Mouse (Mus musculus): Measurements from ENCODE around the gene Tra2b.
"Not testable (repeated sequence)": the region's sequence is repeated elsewhere in the genome, so short reads cannot be mapped to it uniquely, and the experiment has no call there.

Tra2b gene

DNA sequence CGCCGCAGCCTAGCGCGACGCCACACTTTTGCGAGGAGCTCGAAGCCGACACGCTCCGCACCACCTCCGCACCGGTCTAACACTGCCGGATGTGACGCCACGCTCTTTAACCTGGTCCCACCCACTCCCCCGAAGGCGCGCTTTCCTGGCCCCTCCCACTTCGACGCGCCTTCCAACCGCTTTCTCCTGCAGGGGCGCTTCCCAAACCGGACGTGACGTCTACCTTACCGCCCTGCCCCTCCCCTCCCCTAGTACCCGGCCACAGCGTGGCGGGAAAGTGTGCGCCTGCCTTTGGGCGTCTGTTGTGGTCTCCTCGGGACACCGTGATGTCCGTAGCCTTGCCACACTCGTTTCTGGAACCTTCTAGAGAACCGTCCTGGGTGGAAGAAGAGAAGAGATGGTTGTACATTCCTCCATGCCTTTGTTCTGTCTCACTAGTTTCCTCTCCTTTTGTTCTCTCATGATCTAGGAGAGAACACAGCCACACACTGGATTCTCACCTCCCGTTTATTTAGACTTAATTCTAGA is at the start of gene Tra2b:
TSS of gene Tra2b (minus strand) at position 157 of the 528 bp plus-strand sequence.
- peak; percentile 97 to 98 for DNase-seq

DNA sequence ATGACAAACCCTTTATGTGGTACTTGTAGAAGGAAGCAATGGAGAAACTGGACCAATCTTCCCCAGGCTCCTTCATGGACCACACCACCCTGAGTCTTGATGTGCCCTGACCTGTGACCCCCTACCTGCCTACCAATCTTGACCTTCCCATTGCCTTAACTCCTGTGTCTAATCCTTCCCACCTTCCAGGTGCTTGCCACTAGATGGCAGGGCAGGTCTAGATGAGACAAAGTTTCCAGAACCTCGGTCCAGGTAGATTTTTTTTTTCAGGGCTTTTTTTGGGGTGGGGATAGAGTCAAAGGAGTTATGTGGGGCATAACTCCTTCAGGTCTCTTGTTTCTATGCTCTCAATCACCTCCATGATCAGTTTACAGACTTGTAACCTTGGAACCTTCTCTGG is 44.8 kb upstream of the Tra2b start:
- peak; percentile 33 to 69 for DNase-seq

DNA sequence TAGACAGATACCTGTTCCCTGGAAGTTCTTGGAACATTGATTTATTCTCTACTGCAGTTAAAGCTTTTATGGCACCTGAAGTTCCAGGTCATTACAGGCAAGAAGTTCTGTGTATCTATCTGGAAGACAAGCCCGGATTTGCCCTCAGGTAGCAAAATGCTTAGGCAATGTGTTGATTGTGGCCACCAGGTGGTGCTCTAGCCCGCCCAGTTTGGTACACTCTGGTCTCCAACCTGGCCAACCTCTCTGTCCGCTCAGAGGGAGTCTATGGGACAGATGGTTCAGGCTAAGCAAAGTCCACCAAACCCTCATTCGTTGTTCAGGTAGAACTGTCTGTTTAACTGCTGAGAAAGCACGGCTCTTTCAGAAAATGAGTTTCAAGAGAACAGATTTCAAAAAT is 36.8 kb upstream of the Tra2b start:
- peak; percentile 88 to 93 for DNase-seq

DNA sequence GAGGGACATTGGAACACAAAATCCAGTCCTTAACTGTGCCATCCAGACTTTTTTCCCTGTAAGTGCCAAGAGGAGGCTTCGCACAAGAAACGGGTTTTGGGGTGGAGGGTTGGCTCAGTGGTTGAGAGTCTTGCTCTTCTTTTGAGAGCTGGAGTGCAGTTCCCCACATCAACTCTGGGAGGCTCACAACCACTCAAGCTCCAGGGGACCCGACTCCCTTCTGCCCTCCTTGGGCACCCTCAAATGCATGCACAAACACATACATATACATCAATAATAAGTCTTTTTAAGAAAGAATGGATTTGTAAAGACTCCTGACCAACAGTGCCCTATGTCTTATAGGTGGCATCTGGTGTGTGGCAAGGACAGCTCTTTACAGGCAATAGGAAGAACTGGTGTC is 35.6 kb upstream of the Tra2b start:
- DNase-seq = no peak

DNA sequence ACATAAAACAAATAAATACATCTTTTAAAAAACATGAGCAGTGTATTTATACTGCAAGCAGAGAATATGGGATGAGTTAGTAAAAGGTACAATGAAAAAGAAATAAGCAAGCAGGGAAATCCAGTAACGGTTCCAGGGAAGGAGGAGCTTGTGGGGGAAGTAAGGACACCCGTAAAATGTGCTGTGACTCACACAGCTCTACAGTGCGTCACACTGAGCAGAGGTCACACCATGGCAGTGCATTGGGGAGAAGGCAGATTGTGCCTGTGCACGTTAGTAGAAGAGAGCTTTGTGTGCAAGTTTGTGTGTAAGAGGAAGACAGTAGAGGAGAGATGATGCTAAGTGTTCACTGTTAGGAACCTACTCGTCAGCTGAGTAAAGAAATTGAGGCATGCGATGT is 31.1 kb upstream of the Tra2b start:
- DNase-seq = no peak

DNA sequence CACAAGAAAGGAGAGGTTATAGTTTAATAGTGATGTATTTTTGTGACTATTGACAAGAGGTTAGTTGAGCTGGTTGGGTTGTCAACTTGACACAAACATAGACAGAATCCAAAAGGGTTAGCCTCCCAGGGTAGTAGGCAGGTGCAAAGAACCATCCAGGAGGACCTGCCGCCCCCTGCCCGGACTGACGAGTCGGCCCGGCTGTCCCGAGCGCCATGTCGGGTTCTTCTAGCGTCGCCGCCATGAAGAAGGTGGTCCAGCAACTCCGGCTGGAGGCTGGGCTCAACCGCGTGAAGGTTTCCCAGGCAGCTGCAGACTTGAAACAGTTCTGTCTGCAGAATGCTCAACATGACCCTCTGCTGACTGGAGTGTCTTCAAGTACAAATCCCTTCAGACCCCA is 29.0 kb upstream of the Tra2b start:
- DNase-seq = not testable (repeated sequence)

DNA sequence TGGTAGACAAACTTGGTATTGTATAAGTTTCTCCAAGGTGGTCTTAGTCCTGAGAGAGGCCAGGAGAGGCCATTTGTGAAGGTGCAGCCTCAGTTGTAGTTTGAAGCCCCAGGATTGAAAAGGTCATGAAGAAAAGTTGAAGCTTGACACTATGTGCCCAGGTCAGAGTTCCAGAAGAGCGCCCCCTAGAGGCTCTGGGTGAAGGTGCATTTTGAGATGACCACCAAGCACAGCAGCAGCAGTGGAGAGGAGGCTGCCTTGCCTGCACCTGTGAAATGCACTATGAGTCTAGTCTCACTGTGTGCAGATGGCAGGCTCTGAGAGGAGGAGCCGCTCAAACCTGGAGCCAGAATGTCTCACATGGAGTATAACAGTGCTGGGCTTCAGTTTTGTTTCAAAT is 27.8 kb upstream of the Tra2b start:
- no peak for DNase-seq

DNA sequence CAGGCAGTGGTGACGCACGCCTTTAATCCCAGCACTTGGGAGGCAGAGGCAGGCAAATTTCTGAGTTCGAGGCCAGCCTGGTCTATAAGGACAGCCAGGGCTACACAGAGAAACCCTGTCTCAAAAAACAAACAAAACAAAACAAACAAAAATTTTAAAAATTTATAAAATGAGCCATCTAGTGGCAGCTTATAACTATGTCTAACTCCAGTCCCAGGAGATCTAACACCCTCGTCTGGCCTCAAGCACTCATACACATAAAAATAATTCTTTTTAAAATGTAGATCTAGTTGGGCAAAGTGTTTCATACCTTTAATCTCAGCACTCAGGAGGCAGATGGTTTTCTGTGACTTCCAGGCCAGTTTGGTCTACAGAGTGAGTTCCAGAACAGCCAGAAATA is 26.6 kb upstream of the Tra2b start:
- no peak for DNase-seq

DNA sequence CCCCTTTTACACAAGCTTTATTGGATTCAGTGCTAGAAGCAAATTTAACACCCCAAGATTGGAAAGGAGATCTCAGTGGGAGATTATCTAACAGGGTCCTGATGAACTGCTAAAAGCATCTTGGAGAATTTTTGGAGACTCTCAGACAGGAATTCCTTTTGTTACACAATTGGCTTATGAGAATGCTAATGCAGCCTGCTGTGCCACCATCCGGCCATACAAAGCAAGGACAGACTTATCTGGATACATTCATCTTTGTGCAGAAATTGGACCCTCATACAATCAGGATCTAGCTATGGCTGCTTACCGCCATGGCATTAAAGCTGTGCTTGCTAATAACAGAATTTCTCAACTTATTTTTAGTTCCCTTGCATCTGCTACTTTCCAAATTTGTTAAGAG is 23.8 kb upstream of the Tra2b start:
- DNase-seq = no peak

DNA sequence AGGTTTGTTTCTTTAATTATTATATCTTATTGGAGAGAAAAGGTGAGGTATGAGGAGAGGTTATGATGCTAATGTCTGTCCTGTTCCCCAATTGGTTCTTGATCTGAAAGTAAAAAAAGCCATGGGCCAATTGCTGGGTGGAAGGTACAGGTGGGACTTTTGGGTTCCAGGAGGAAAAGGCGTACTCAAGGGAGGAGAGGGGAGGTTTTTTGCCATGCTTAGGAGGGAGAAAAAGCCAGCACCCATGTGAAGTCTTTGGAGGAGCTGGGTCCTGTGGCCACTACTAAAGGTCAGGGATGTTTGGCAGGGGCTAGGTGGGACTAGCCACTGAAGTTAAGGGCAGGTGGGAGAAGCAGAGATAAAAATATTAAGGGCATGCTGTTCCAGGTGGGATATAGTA is 21.2 kb upstream of the Tra2b start:
- DNase-seq = no peak

DNA sequence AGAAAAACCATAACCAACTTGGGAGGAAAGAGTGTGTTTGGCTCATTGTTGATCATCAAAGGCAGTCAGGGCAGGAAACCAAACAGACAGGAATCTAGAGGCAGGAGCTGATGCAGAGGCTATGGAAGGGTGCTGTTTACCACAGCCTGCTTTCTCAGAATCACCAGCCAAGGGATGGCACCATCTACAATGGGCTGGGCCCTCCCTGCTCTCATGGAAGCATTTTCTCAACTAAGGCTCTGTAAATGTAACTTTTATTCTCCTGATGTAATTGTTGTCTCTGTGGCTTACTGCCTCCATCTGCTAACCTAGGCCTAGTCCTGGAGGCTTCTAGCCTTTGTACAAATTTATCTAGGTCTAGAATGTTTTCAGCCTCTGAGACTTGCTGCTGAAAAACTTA is 10.7 kb upstream of the Tra2b start:
- no peak for DNase-seq

DNA sequence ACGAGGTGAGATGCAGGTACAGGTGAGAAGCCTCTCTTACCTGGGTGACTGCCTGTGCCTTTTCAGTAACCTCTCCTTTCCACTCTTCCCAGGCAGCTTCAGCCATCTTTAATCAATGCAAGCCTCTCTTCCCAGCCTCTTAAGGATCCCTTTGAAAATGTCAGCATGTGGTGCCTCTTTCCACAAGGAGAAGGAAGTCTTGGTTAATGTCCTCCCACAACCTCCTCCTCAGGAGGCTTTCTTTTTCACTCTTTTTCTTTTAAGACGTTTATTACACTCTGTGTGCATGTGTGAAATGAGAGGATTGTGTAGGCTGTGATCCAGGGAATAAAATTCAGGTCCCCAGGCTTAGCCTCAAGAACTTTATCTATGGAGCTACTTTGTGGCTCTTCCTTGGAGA is 9.3 kb upstream of the Tra2b start:
- no peak for DNase-seq

DNA sequence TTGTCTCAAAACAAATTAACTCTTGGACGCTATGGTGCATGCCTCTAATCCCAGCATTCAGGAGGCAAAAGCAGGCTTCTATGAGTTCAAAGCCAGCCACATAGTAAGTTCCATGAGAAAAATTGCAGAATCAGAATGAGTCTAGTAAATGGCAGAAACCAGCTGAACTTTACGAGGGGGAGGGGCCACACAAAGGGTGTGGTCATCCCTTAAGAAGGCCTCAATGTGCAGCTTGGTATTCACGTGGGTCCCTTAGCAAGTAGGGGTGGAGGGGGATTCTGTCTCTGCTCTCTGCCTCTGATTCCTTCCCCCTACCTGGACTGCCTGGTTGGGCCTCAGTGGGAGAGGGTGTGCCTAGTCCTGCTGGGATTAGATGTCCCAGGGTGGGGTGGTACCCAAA is 4.7 kb upstream of the Tra2b start:
- no peak for DNase-seq

DNA sequence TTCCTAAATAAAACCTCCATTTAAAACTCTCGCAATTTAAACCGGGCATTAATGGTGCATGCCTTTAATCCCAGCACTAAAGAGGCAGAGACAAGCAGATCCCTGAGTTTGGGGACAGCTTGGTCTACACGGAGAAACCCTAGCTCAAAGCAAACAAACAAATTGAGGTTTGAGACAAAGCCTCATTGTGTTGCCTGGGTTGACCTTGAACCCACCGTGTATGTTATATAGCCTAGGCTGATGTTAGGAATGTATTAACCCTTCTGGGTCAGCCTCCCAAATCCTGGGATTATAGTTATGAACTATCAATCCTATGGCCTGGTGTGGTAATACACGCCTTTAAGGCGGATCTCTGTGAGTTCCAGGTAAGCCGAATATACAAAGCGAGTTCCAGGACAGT is 579 bp upstream of the Tra2b start:
- DNase-seq = no peak

DNA sequence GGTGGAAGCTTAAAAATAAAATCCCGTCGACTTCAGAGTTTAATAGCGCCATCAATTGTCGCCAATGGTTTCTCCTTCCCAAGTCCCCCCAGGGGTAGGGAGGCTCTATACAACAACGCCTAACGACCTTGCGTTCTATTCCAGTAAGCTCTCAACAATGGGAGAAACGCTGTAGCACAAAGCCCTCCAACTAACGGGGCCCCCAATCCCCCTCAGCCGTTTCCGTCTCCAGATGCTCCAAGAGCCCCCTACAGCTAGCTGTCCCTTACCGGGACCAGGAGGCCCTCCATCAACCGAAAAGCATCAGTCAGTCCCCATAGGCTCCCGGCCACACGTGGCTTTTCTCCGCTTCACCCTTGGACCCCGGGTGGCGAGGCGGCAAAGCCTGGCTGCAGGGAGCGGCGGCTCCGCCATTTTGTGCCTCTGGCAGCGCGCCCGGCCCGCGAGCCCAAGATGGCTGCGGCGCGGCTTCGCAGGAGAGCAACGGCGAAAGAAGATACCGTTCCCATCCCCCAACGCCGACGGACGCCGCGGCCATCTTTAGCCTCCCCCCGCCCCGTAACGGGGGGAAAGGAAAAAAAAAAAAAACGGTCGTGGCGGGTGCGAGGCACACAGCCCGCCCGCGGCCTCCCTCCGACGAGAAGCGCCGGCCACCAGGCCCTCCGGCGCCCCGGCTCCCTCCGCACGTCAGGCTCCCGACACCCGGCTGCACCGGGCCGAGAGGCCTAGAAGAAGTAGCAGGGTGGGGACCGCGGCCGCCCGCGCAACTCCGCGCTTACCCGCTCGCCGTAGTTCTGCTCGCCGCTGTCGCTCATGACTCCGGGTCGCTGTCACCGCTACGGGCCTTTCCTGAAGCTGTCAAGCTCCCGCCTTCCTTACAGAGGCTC is 600 bp downstream of the Tra2b start:
- peak; percentile 90 to 94 for DNase-seq

DNA sequence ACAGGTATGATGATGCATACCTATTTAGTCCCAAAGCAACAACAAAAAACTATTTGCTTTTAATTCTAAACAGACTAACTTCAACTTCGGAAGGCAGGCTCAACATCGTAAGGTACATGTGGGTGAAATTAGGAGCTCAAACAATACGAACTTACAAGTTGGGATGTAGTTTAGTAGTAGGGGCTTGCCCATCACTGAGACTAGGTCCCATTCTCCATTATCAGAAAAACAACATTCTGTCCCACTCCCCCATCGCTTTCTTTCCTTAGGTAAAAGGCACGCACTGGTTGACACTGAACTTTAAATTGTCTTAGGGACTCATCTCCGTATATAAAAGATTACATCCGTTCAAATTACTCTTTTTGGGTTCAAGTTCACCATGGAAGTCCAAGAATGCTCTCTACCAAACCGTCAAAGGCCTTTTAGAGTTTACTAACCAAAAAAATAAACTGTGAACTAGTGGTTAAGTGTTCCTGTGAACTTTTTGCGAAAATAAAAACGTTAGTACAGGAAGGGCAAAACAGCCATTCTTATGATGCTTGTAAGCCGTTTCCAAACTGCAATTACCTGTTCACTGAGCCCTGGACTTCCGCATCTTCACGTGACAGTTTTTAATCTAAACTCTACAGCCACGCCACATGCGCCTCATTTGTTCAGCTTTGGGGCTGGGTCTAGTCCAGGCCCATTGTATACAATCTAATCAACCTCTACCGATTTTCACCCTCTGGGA is 1.4 kb downstream of the Tra2b start:
- DNase-seq = peak in 1 of 2 experiments; percentile 27

DNA sequence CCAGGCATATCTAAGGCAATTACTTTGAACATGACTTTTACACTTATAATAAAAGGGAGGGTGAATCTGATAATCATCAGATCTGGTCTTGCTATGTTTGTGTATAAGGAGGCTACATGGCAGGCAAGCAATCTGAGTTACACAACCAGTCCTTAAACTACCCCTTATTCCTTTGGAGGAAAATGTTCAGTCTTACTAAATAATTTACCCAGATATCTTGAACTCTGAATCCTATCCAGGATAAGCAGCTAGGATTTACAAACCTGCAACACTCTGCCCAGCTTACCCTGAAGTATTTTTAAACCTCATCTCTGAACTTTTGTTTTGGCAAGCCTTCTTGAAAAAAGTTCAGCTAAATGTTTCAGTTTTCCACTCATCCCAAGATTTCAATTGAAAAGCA is 2.7 kb downstream of the Tra2b start:
- DNase-seq = no peak

DNA sequence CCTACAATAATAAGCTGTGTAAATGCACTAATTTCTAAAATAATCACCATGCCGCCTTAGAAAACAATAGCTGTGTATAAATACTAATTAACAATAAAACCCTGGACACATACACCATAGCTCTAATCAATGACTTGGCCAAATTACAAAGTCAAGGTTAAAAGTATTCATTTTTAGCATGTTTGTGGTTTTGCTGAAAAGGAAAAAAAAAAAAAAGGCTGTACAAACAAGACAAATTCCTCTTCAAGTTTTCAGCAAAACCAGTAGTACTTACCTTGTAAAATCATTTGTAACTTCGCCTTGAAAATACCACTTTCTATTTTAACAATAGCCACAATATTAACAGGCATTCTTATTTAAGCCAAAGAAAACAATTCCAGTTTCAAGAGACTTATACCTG is 4.2 kb downstream of the Tra2b start:
- DNase-seq = no peak

DNA sequence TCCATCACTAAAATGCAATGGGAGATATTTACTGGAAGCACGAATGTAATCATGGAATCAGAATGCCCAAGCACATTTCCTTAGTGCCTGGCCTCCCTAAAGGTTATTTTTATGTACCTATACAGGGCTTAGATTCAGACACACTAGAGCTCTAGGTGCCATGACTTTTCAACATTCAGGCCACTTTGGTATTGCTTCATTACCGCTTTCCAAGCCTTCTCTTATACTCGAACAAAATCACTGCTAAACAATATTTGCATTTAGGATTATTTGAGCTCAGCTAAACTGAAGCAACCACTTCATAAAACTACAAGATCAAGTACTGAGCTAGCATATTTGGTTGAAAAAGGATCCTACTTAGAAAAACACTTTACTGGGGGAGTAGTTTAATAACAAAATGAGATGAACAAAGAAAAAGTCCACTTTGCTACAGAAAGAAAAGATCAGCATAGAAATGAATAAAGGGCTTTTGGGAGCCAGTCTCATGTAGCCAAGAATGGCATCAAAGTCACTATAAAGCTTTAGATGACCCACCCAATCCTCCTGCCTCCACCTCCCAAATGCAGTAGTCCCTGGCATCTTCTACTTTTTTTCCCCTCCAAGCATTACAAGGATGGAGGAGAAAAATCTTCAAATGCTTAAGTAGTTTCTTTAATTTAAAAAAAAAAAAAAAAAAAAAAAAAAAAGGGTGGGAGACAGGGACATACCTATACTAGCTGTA is 5.2 kb downstream of the Tra2b start:
- DNase-seq = no peak

DNA sequence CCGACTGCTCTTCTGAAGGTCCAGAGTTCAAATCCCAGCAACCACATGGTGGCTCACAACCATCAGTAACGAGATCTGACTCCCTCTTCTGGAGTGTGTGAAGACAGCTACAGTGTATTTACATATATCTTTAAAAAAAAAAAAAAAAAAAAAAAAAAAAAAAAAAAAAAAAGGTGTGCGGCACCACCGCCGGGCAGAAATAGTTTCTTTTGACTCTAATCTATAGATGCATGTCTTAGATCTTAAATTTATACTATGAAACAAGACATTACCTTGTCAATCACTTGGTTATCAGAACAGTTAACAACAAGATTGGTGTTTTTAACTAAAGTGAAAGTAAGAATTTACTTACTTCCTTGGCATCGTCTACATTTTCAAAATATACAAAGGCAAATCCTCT is 13.6 kb downstream of the Tra2b start:
- DNase-seq = not testable (repeated sequence)

DNA sequence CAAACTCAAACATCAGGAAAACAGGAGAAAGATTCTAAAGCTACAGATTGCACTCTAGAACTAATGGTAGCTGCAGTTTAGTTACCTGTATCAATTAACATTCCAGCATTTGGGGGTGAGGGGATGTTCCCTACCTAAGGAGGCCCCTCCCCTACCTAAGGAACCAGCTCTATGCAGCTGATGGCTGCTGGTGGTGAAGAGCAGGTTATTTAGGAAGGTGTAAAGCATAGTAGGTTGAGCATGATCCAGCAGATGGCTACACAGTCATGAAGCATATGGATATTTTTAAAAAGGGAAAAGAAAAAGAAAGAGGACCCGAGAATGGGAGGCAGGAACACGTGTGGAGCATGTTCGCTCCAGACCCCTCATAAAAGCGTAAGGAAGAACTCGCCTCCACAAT is 15.5 kb downstream of the Tra2b start:
- no peak for DNase-seq

DNA sequence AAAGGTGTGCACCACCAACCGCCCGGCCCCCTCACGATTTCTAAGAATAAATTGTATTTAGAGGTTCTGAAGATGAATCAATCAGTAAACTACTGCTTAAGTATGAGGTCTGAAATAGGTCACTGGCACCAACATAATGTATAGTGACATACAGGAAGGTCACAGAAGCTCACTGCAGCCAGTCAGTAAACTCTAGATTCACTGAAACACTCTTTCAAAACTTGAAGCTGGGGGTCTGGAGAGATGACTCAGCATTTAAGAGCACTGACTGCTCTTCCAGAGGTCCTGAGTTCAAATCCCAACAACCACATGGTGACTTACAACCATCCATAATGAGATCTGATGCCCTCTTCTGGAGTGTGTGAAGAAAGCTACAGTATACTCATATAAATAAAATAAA is 16.1 kb downstream of the Tra2b start:
- no peak for DNase-seq

DNA sequence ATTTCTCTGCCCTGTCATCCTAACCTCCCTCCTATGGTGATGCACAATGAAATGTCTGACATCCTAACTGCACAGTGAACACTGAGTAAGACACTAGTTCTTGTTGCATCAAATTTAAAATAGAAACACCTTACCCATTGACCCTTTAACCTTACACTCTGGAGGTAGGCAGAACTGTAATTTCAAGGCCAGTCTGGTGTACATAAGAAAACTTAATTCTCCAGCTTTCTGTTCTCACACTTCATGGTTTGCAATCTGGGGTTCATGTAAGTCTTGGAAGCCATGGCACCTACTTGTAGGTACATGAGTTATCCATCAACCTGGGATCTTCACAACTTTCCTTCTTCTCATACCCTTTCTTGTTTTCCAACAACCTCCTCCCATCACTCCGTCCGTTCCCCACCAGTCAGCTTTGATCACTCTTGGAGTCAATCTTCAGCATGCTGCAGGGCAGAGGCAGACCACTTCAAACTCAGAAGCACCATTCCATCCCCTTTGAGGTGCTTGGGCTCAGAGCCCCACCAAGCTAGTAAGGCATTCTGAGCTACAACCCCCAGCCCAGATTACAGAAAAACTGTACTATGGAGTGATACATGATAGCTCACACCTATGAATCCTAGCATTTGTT is 23.5 kb downstream of the Tra2b start:
- no peak for DNase-seq
